Mouse (Mus musculus) limb, embryonic 10.5 days (tissue): ENCODE measurements at regions not wholly inside any gene's neighbourhood (a gene's known extent, or its start where the extent isn't known, plus 50 kb on each side); places are given as distances from the start of the nearest gene placed in this dataset.
"Not testable (repeated sequence)": the region's sequence is repeated elsewhere in the genome, so short reads cannot be mapped to it uniquely, and the experiment has no call there.

Experiments
- DNase-seq: peaks from one replicate; pipeline ENCODE4 v3.0.0-alpha.2; 2017; ENCODE audit warnings: low spot score
- H3K27ac ChIP-seq: fragments of 300-500 bp; sonication (generic); 2 replicates; pipeline ENCODE4 v1.5.1; 2016; ENCODE audit warnings: mild to moderate bottlenecking
- H3K27me3 ChIP-seq: fragments of 300-500 bp; sonication (generic); 2 replicates; pipeline ENCODE4 v1.6.1; 2016; ENCODE audit warnings: low read depth, mild to moderate bottlenecking; ENCODE audit not compliant: poor library complexity, severe bottlenecking
- H3K36me3 ChIP-seq: fragments of 300-500 bp; sonication (generic); 2 replicates; pipeline ENCODE4 v1.6.1; 2016; ENCODE audit warnings: mild to moderate bottlenecking, moderate library complexity
- H3K4me1 ChIP-seq: fragments of 300-500 bp; sonication (generic); 2 replicates; pipeline ENCODE4 v1.6.1; 2016
- H3K4me3 ChIP-seq: fragments of 300-500 bp; sonication (generic); 2 replicates; pipeline ENCODE4 v1.5.1; 2016; ENCODE audit warnings: mild to moderate bottlenecking, moderate library complexity
- H3K9me3 ChIP-seq: fragments of 300-500 bp; sonication (generic); replicated peaks from 2 replicates; pipeline ENCODE4 v1.6.1; 2016; ENCODE audit warnings: mild to moderate bottlenecking
- WGBS: fragments of 180-500 bp; shearing (Covaris S2); methylation state at CpG from one replicate; pipeline ENCODE4 v1.1.7; 2016; 5-methylcytosine and 5-hydroxymethylcytosine counted together

DNA sequence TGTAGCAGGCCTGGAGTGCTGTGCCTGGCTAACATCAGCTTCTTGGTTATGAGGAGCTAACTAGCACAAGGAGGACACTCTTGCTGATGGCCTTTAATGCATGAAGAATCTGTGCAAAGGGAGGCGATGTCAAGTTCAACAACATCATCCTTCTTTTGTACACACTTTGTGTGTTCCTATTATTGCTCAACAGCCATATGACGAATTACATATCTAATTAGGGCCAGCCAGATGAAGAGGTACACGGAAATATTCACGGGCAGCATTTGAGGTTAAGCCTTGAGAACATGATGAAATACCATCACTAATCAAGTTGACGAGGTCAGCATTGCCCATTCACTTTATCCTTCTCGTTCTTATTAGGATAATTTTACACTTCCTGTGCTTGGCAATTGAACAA is 240.2 kb downstream of the Tmem114 start:
- 78% methylated on average over 6 of the region's 6 CpGs for WGBS
- H3K36me3 ChIP-seq, result no peaks in the 10 kb centered on the region
- no peak for DNase-seq
- H3K27ac ChIP-seq, result no peak overlapping the region
- no peaks in the 10 kb centered on the region for H3K27me3 ChIP-seq
- no peak overlapping the region for H3K4me3 ChIP-seq
- H3K9me3 ChIP-seq, result no peaks in the 10 kb centered on the region
- H3K4me1 ChIP-seq, result no peaks in the 10 kb centered on the region

DNA sequence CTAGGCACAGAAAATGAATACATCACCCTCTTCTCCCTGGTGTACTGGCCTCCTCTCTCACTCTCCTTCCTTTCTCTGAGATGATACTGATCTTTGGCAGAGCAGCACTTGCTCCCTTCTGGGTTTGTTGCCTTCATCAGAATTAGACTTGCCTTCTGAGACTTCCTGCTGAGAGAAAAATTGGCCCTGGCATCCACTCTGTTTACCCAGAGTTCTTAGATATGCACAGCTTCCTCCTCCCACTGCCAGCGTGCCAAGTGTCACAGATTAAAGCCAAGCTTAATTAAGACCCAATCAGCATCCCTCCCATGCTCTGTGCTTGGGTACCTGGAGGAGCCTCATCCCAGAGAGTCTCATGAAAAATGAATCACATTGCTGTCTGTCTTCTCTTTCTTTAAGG is 246.0 kb downstream of the Tmem114 start:
- DNase-seq, result no peak
- Histone ChIP-seq H3K27me3 (no peaks in the 10 kb centered on the region), H3K27ac (no peak overlapping the region), H3K36me3 (no peaks in the 10 kb centered on the region), H3K4me1 (peaks cover 7% of the 10 kb centered on the region), H3K4me3 (no peak overlapping the region), H3K9me3 (no peaks in the 10 kb centered on the region)
- 45% methylated on average over 1 of the region's 1 CpGs for WGBS

DNA sequence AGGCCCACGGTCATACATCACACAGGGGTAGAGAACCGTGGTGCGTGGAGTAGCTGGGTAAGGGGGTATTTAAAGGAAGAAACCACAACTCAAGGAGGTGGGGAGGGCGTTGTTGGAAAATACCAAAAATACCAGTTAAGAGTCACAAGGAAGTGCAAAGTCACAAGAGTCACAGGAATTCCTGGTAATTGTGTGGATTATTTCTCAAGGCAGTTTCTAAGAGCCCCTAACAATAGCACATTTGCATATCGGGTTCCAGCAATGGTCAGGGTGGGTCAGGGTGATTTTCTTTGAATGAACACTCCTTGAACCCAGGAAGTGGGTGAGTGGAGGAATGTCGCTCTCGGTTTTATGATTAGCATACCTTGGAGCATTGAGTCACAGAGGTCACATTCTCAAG is 247.7 kb downstream of the Tmem114 start:
- not testable (repeated sequence) for DNase-seq, H3K27ac ChIP-seq, H3K4me3 ChIP-seq, H3K27me3 ChIP-seq, H3K9me3 ChIP-seq, H3K4me1 ChIP-seq, H3K36me3 ChIP-seq
- 94% methylated on average over 7 of the region's 7 CpGs for WGBS

DNA sequence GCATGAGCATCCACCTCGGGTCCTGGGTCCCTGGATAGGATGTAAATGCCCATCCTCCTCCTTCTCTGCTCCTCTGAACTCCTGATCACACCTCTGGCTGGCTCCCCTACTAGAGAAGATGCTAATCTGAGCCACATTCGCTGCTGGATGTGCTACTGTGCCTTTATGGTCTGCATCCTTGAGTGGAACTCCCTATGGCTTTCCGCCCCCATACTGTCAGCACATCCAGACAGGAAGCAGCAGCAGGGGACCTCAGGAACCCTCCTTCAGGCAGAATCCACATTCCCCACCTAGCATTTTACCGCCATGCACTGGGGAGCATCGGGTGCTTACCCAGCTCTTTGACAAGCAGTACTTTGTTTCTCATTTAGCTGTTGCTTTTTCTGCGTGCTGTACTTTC is 248.8 kb downstream of the Tmem114 start:
- Histone ChIP-seq H3K27me3 (no peaks in the 10 kb centered on the region), H3K27ac (no peak overlapping the region), H3K9me3 (no peaks in the 10 kb centered on the region), H3K4me1 (peaks cover 7% of the 10 kb centered on the region), H3K4me3 (no peak overlapping the region), H3K36me3 (no peaks in the 10 kb centered on the region)
- DNase-seq, result no peak
- WGBS, result 64% methylated on average over 6 of the region's 6 CpGs
